Mouse (Mus musculus): Measurements from ENCODE around the gene Wdr6.

The Wdr6 gene

GRCm38 (mm10) chr9:108523341-108523740 is 55.2 kb downstream of the Wdr6 start:
- no peak for DNase-seq (ENCODE audit: low spot score)
